21 mouse cellular contexts compared by ENCODE assay signal in genomic region chr17:50641076-50641610, GRCm38 (mm10).
"Had no signal": no experiment of that assay in that cellular context is flagged by ENCODE, and none has a peak within 500 bp of the region (broad histone marks: within the 10 kb centered on the region; RNA-seq: fewer than 3 reads in every experiment).

No protein-coding gene starts in this region.

- H3K4me3 ChIP-seq: limb, embryonic 10.5 days; limb, embryonic 13.5 days; liver, embryonic 12.5 days; liver, embryonic 15.5 days; lung, embryonic 15.5 days; megakaryocyte, embryonic 14.5 days; midbrain, embryonic 10.5 days; midbrain, embryonic 13.5 days; stomach, embryonic 15.5 days had no signal

- H3K36me3 ChIP-seq: limb, embryonic 13.5 days; liver, embryonic 12.5 days; liver, embryonic 15.5 days; lung, embryonic 15.5 days; midbrain, embryonic 13.5 days; stomach, embryonic 15.5 days had no signal

- H3K4me2 ChIP-seq: limb, embryonic 13.5 days; liver, embryonic 12.5 days; liver, embryonic 15.5 days; lung, embryonic 15.5 days; midbrain, embryonic 13.5 days; stomach, embryonic 15.5 days had no signal

- H3K9me3 ChIP-seq: limb, embryonic 10.5 days; limb, embryonic 13.5 days; liver, embryonic 12.5 days; liver, embryonic 15.5 days; lung, embryonic 15.5 days; midbrain, embryonic 10.5 days; midbrain, embryonic 13.5 days; stomach, embryonic 15.5 days had no signal

- DNase-seq: kidney, adult 9 months; kidney, postnatal 14 days; kidney, postnatal 4 days; layer of hippocampus, postnatal 36 days; liver; lung, adult 18-20 months; lung, postnatal 10 days; lung, postnatal 36 days; right cerebral cortex, postnatal 25 days; spleen, adult 18-20 months; thymus, adult 18-20 months; thymus, postnatal 36 days had no signal

- H3K4me1 ChIP-seq: liver, embryonic 12.5 days; liver, embryonic 15.5 days; megakaryocyte, embryonic 14.5 days; midbrain, embryonic 10.5 days; stomach, embryonic 15.5 days had no signal

- H3K27ac ChIP-seq: limb, embryonic 10.5 days; limb, embryonic 13.5 days; liver, embryonic 12.5 days; liver, embryonic 15.5 days; lung, embryonic 15.5 days; midbrain, embryonic 10.5 days; midbrain, embryonic 13.5 days; stomach, embryonic 15.5 days had no signal

- H3K9ac ChIP-seq: limb, embryonic 13.5 days; liver, embryonic 12.5 days; liver, embryonic 15.5 days; lung, embryonic 15.5 days; midbrain, embryonic 13.5 days; stomach, embryonic 15.5 days had no signal

- H3K27me3 ChIP-seq: limb, embryonic 13.5 days; liver, embryonic 12.5 days; liver, embryonic 15.5 days; lung, embryonic 15.5 days; megakaryocyte, embryonic 14.5 days; midbrain, embryonic 13.5 days; stomach, embryonic 15.5 days had no signal

- ATAC-seq: liver, embryonic 12.5 days; midbrain, embryonic 13.5 days had no signal
